Mouse (Mus musculus) adrenal gland, adult 2 months (tissue): ENCODE data around the gene Slc1a2. TPM values are rescaled to one million over a fixed set of nuclear protein-coding genes. Genes with fewer than 3 reads are reported as not detected.

Experiments
- DNase-seq: peaks from one replicate; pipeline ENCODE4 v3.0.0; 2021
- polyA plus RNA-seq: library from polyadenylated mRNA; depleted of rRNA; stranded (reverse); fragments of >200 nt; gene quantifications from 2 replicates; pipeline ENCODE4 v1.2.3, GENCODE M21; 2012
- total RNA-seq, 2 experiments: library from RNA; stranded (reverse); gene quantifications; 2 replicates each; pipeline ENCODE4 v1.2.3; 2021

Slc1a2 gene
- total and polyA plus RNA-seq, 3 experiments: 0.01 to 0.55 (median 0.14) TPM

- no peak for DNase-seq
Measured at GRCm38 (mm10) chr2:102714320-102714719, 55.9 kb downstream of the Slc1a2 start.

- no peak for DNase-seq
Measured at GRCm38 (mm10) chr2:102715754-102716153, 57.3 kb downstream of the Slc1a2 start.

- no peak for DNase-seq
Measured at GRCm38 (mm10) chr2:102721859-102722258, 63.4 kb downstream of the Slc1a2 start.

- DNase-seq: no peak
Measured at GRCm38 (mm10) chr2:102725054-102725453, 66.6 kb downstream of the Slc1a2 start.

- no peak for DNase-seq
Measured at GRCm38 (mm10) chr2:102730386-102730785, 71.9 kb downstream of the Slc1a2 start.

- DNase-seq: no peak
Measured at GRCm38 (mm10) chr2:102730788-102731187, 72.3 kb downstream of the Slc1a2 start.

GRCm38 (mm10) chr2:102733128-102733527, 74.7 kb downstream of the Slc1a2 start:
- no peak for DNase-seq

- no peak for DNase-seq
Measured at GRCm38 (mm10) chr2:102734055-102734454, 75.6 kb downstream of the Slc1a2 start.

- DNase-seq: no peak
Measured at GRCm38 (mm10) chr2:102735031-102735430, 76.6 kb downstream of the Slc1a2 start.

- DNase-seq: no peak
Measured at GRCm38 (mm10) chr2:102735811-102736210, 77.4 kb downstream of the Slc1a2 start.

- no peak for DNase-seq
Measured at GRCm38 (mm10) chr2:102736490-102736889, 78.0 kb downstream of the Slc1a2 start.

GRCm38 (mm10) chr2:102738852-102739251, 80.4 kb downstream of the Slc1a2 start:
- no peak for DNase-seq

- DNase-seq: no peak
Measured at GRCm38 (mm10) chr2:102742685-102743084, 84.2 kb downstream of the Slc1a2 start.

GRCm38 (mm10) chr2:102743918-102744696, 85.6 kb downstream of the Slc1a2 start:
- peak; percentile 64 for DNase-seq

GRCm38 (mm10) chr2:102745259-102745906, 86.9 kb downstream of the Slc1a2 start:
- peak; percentile 47 for DNase-seq

- no peak for DNase-seq
Measured at GRCm38 (mm10) chr2:102747758-102748157, 89.3 kb downstream of the Slc1a2 start.

GRCm38 (mm10) chr2:102749926-102750325, 91.5 kb downstream of the Slc1a2 start:
- no peak for DNase-seq

GRCm38 (mm10) chr2:102751846-102752245, 93.4 kb downstream of the Slc1a2 start:
- no peak for DNase-seq

- peak; percentile 24 for DNase-seq
Measured at GRCm38 (mm10) chr2:102757241-102757860, 98.9 kb downstream of the Slc1a2 start.

- DNase-seq: no peak
Measured at GRCm38 (mm10) chr2:102759479-102759878, 101.0 kb downstream of the Slc1a2 start.

- no peak for DNase-seq
Measured at GRCm38 (mm10) chr2:102760284-102761072, 102.0 kb downstream of the Slc1a2 start.

- DNase-seq: no peak
Measured at GRCm38 (mm10) chr2:102763176-102763575, 104.7 kb downstream of the Slc1a2 start.
